Mouse (Mus musculus) embryo, embryonic 9.5 days (tissue): ENCODE measurements at regions not wholly inside any gene's neighbourhood (a gene's known extent, or its start where the extent isn't known, plus 50 kb on each side); places are given as distances from the start of the nearest gene placed in this dataset.

Experiments used
- DNase-seq: peaks from one replicate; pipeline ENCODE4 v3.0.0-alpha.2; 2017; ENCODE audit errors: extremely low spot score

GRCm38 (mm10) chr8:23504704-23505103 is 1093.5 kb downstream of the Mrps31 start:
- DNase-seq, result peak; percentile 54

- DNase-seq, result no peak
Observed at GRCm38 (mm10) chr8:23505216-23505615, 1094.1 kb downstream of the Mrps31 start.

- no peak for DNase-seq
Observed at GRCm38 (mm10) chr8:23505966-23506365, 1094.8 kb downstream of the Mrps31 start.

GRCm38 (mm10) chr8:23507661-23508060 is 1096.5 kb downstream of the Mrps31 start:
- DNase-seq, result no peak

GRCm38 (mm10) chr8:23510076-23510475 is 1098.9 kb downstream of the Mrps31 start:
- DNase-seq, result peak; percentile 14

- no peak for DNase-seq
Observed at GRCm38 (mm10) chr8:23510561-23510960, 1099.4 kb downstream of the Mrps31 start.

- DNase-seq, result no peak
Observed at GRCm38 (mm10) chr8:23511264-23511663, 1100.1 kb downstream of the Mrps31 start.

- no peak for DNase-seq
Observed at GRCm38 (mm10) chr8:23511792-23512191, 1100.6 kb downstream of the Mrps31 start.

GRCm38 (mm10) chr8:23516469-23516868 is 1105.3 kb downstream of the Mrps31 start:
- no peak for DNase-seq

GRCm38 (mm10) chr8:23531551-23532142 is 1120.5 kb downstream of the Mrps31 start:
- peak; percentile 67 for DNase-seq

GRCm38 (mm10) chr8:23537681-23538359 is 1126.7 kb downstream of the Mrps31 start:
- no peak for DNase-seq

- no peak for DNase-seq
Observed at GRCm38 (mm10) chr8:23553565-23554473, 1142.7 kb downstream of the Mrps31 start.

- DNase-seq, result no peak
Observed at GRCm38 (mm10) chr8:23560836-23561235, 1149.7 kb downstream of the Mrps31 start.

GRCm38 (mm10) chr8:23561683-23562385 is 1150.7 kb downstream of the Mrps31 start:
- no peak for DNase-seq

- no peak for DNase-seq
Observed at GRCm38 (mm10) chr8:23562504-23562903, 1151.3 kb downstream of the Mrps31 start.

GRCm38 (mm10) chr8:23563065-23564020 is 1152.2 kb downstream of the Mrps31 start:
- DNase-seq, result peak; percentile 24

- DNase-seq, result no peak
Observed at GRCm38 (mm10) chr8:23567906-23568305, 1156.7 kb downstream of the Mrps31 start.

- DNase-seq, result no peak
Observed at GRCm38 (mm10) chr8:23571338-23571737, 1154.3 kb downstream of the Adam3 start.

GRCm38 (mm10) chr8:23580106-23580505 is 1145.5 kb downstream of the Adam3 start:
- no peak for DNase-seq

- no peak for DNase-seq
Observed at GRCm38 (mm10) chr8:23580701-23581100, 1145.0 kb downstream of the Adam3 start.
